Mouse (Mus musculus): ENCODE results near the gene Ndufs7. TPM values are rescaled to one million over a fixed set of nuclear protein-coding genes. Genes with fewer than 3 reads are reported as not detected.

Ndufs7 gene
- total and polyA plus RNA-seq, 3 experiments = 154 to 282 (median 222) TPM

GRCm38 (mm10) chr10:80259861-80260641, 11.1 kb downstream of the Ndufs7 start:
- peaks cover 41 to 47% of the 10 kb centered on the region in 2 experiments for H3K36me3 ChIP-seq (replicated peaks in 1 of 2; ENCODE audit: control insufficient read depth in 1 of 2, insufficient read depth in 1 of 2, low read length in 1 of 2)
- in situ Hi-C loops (cut with MboI; ENCODE audit: low pct_ligation_motif_present, low pct_unique_long_range_greater_than_20kb, low sequenced_read_pairs) = no loop called here
- dilution Hi-C loops (cut with MboI; ENCODE audit: extremely low pct_ligation_motif_present, extremely low pct_unique_long_range_greater_than_20kb, low sequenced_read_pairs) = no loop called here
- no peak overlapping the region for H3K27ac ChIP-seq (ENCODE audit: insufficient read depth, low read depth)
- no peak overlapping the region for H3K9ac ChIP-seq (ENCODE audit: insufficient read depth, low read depth)
- H3K79me2 ChIP-seq (replicated peaks; ENCODE audit: control insufficient read depth, extremely low read depth, insufficient read depth, poor library complexity, severe bottlenecking) = peaks cover 2% of the 10 kb centered on the region; the same call in 1 of the 2 replicates
- TF ChIP-seq ZMIZ1 (IDR thresholded peaks at IDR 0.05; ENCODE audit: low read depth, low read length) (no peak; the same call in 1 of the 2 replicates), ZC3H11A (IDR thresholded peaks at IDR 0.05; ENCODE audit: low read depth, low read length) (no peak), NELFE (IDR thresholded peaks at IDR 0.05; ENCODE audit: low read depth, low read length) (no peak), ETS1 (conservative IDR thresholded peaks at IDR 0.05; ENCODE audit: low read depth, low read length) (no peak), TCF12 (IDR thresholded peaks at IDR 0.05; ENCODE audit: low read depth, low read length) (no peak), SIN3A (IDR thresholded peaks at IDR 0.05; ENCODE audit: low read length) (0 out of 2 replicates have a peak, but pooled peaks have one; percentile 3), MEF2A (IDR thresholded peaks at IDR 0.05; ENCODE audit: borderline replicate concordance, low read depth, low read length) (no peak), GABPA (IDR thresholded peaks at IDR 0.05; ENCODE audit: insufficient replicate concordance, low read depth, low read length) (no peak)
- peak overlapping the region in 1 of 3 experiments; percentile 31 for H3K4me3 ChIP-seq (replicated peaks in 1 of 3; ENCODE audit: low read depth in 2 of 3, low read length in 2 of 3, poor library complexity in 1 of 3)
- H3K4me1 ChIP-seq (ENCODE audit: control insufficient read depth in 1 of 2, insufficient read depth in 2 of 2) = peaks cover 7 to 26% of the 10 kb centered on the region in 2 experiments
- no peaks in the 10 kb centered on the region for H3K9me3 ChIP-seq (replicated peaks; ENCODE audit: low read length)
- peak overlapping the region; percentile 94 for H3K4me2 ChIP-seq (ENCODE audit: insufficient read depth, low read depth, poor library complexity, severe bottlenecking)
- H3K27me3 ChIP-seq (replicated peaks) = no peaks in the 10 kb centered on the region
- no peak for DNase-seq (ENCODE audit: extremely low read depth)

GRCm38 (mm10) chr10:80260642-80261584, 12.0 kb downstream of the Ndufs7 start, which contains the start of the genes Gamt and Dazap1:
Gene Gamt, minus strand, starts transcription at chr10:80261012.
Gene Dazap1, plus strand, starts transcription at chr10:80261486.
- Histone ChIP-seq H3K4me3 (replicated peaks in 1 of 3; ENCODE audit: low read depth in 2 of 3, low read length in 2 of 3, poor library complexity in 1 of 3) (peak within 1 kb of the TSS; percentile 60 to 73 (median 68)), H3K9ac (ENCODE audit: insufficient read depth, low read depth) (peak within 1 kb of the TSS; percentile 80), H3K27me3 (replicated peaks) (no peaks in the 10 kb centered on the region), H3K4me1 (ENCODE audit: control insufficient read depth in 1 of 2, insufficient read depth in 2 of 2) (peaks cover 7 to 26% of the 10 kb centered on the region in 2 experiments), H3K9me3 (replicated peaks; ENCODE audit: low read length) (no peaks in the 10 kb centered on the region), H3K79me2 (replicated peaks; ENCODE audit: control insufficient read depth, extremely low read depth, insufficient read depth, poor library complexity, severe bottlenecking) (peaks cover 11% of the 10 kb centered on the region), H3K27ac (ENCODE audit: insufficient read depth, low read depth) (peak within 1 kb of the TSS; percentile 67), H3K36me3 (replicated peaks in 1 of 2; ENCODE audit: control insufficient read depth in 1 of 2, insufficient read depth in 1 of 2, low read length in 1 of 2) (peaks cover 32 to 39% of the 10 kb centered on the region in 2 experiments), H3K4me2 (ENCODE audit: insufficient read depth, low read depth, poor library complexity, severe bottlenecking) (peak within 1 kb of the TSS; percentile 94)
- TF ChIP-seq NRF1 (IDR thresholded peaks at IDR 0.05; ENCODE audit: low read depth, low read length) (peak; percentile 42; the same call in 1 of the 2 replicates), ELF1 (IDR thresholded peaks at IDR 0.05; ENCODE audit: low read depth, low read length) (0 out of 2 replicates have a peak, but pooled peaks have one; percentile 13), CHD2 (IDR thresholded peaks at IDR 0.05; ENCODE audit: low read length) (no peak), MAZ (IDR thresholded peaks at IDR 0.05; ENCODE audit: low read depth, low read length) (peak; percentile 67), JUN (IDR thresholded peaks at IDR 0.05; ENCODE audit: insufficient read depth, low read depth, low read length) (no peak)
- DNase-seq (ENCODE audit: extremely low read depth) = peak; percentile 96
- in situ Hi-C loops (cut with MboI; ENCODE audit: low pct_ligation_motif_present, low pct_unique_long_range_greater_than_20kb, low sequenced_read_pairs) = no loop called here
- dilution Hi-C loops (cut with MboI; ENCODE audit: extremely low pct_ligation_motif_present, extremely low pct_unique_long_range_greater_than_20kb, low sequenced_read_pairs) = no loop called here
